Mouse (Mus musculus): ENCODE data around the gene Smagp.

- TF ChIP-seq USF1 (IDR thresholded peaks at IDR 0.05; ENCODE audit: low read depth) (no peak), MYOG (IDR thresholded peaks at IDR 0.05; ENCODE audit: control insufficient read depth, extremely low read depth, insufficient read length) (no peak), CTCF (IDR thresholded peaks at IDR 0.05; ENCODE audit: control insufficient read depth, insufficient read depth, insufficient read length) (no peak), MYOD1 (IDR thresholded peaks at IDR 0.05; ENCODE audit: control insufficient read depth, insufficient read length, low read depth) (no peak)
Observed at GRCm38 (mm10) chr15:100655201-100655600, 18.5 kb upstream of the Smagp start.

All from C2C12 (cell line).